Mouse (Mus musculus) spleen, adult 2 months (tissue): Measurements from ENCODE around the gene Mdga1.

Experiments used
- CTCF ChIP-seq: fragments of 200-500 bp; IDR thresholded peaks from 2 replicates; pipeline ENCODE4 v1.5.1; 2011; ENCODE audit warnings: mild to moderate bottlenecking, inconsistent platforms; ENCODE audit not compliant: insufficient read depth, insufficient read length, insufficient replicate concordance; ENCODE audit errors: extremely low read depth
- POLR2A ChIP-seq: fragments of 200-500 bp; IDR thresholded peaks from 2 replicates; pipeline ENCODE4 v1.6.1; 2011; ENCODE audit warnings: low read depth, low read length, inconsistent platforms

- no peak for TF ChIP-seq POLR2A
- no peak for TF ChIP-seq CTCF
Measured at GRCm38 (mm10) chr17:29841781-29842690, 127.9 kb downstream of the Mdga1 start.
